Mouse (Mus musculus): ENCODE results near the gene Flt4. TPM values are rescaled to one million over a fixed set of nuclear protein-coding genes. Genes with fewer than 3 reads are reported as not detected.
"Not testable (repeated sequence)": the region's sequence is repeated elsewhere in the genome, so short reads cannot be mapped to it uniquely, and the experiment has no call there.

Gene Flt4
- 2.0 and 2.2 TPM in 2 replicates for polyA plus RNA-seq (2012; rRNA removed)
- 2.5 and 2.8 TPM in 2 replicates for polyA plus RNA-seq (2014; fragmentation: Nextera tagmentation; extraction: Ambion mirVana)

GRCm38 (mm10) chr11:49608938-49609867, at the start of gene Flt4:
Gene Flt4, plus strand, starts transcription at chr11:49609263.
- 2% methylated on average over 49 of the region's 61 CpGs for WGBS (ENCODE audit: insufficient replicate concordance)

GRCm38 (mm10) chr11:49575054-49575453, 34.0 kb upstream of the Flt4 start:
- DNase-seq (ENCODE audit: low read depth in 3 of 3, low spot score in 3 of 3); ATAC-seq (ENCODE audit: insufficient read depth); H3K27me3 ChIP-seq (ENCODE audit: control insufficient read depth, insufficient read depth, low read length); H3K9me3 ChIP-seq (ENCODE audit: control insufficient read depth, low read length); H3K9ac ChIP-seq (replicated peaks); H3K4me3 ChIP-seq (ENCODE audit: insufficient read depth in 1 of 2, low read depth in 2 of 2, low read length in 2 of 2); H3K4me2 ChIP-seq (ENCODE audit: low read depth); H3K36me3 ChIP-seq (replicated peaks; ENCODE audit: control insufficient read depth, insufficient read depth, low read depth); H3K27ac ChIP-seq; H3K4me1 ChIP-seq (replicated peaks; ENCODE audit: control insufficient read depth in 2 of 2, insufficient read depth in 2 of 2, low read length in 1 of 2): not testable (repeated sequence)
- WGBS (ENCODE audit: insufficient replicate concordance): 20% methylated on average over 2 of the region's 2 CpGs

More at GRCm38 (mm10) chr11:49608938-49609867, at the start of gene Flt4:
- not testable (repeated sequence) for H3K9ac ChIP-seq (replicated peaks); H3K4me1 ChIP-seq (replicated peaks; ENCODE audit: control insufficient read depth in 2 of 2, insufficient read depth in 2 of 2, low read length in 1 of 2); H3K9me3 ChIP-seq (ENCODE audit: control insufficient read depth, low read length); DNase-seq (ENCODE audit: low read depth in 3 of 3, low spot score in 3 of 3); H3K36me3 ChIP-seq (replicated peaks; ENCODE audit: control insufficient read depth, insufficient read depth, low read depth); H3K27ac ChIP-seq
- H3K4me3 ChIP-seq (ENCODE audit: insufficient read depth in 1 of 2, low read depth in 2 of 2, low read length in 2 of 2): peak within 1 kb of the TSS; percentile 42 to 57
- peak; percentile 50; the same call in 1 of the 2 replicates for ATAC-seq (ENCODE audit: insufficient read depth)
- peak within 1 kb of the TSS; percentile 41 for H3K4me2 ChIP-seq (ENCODE audit: low read depth)
- H3K27me3 ChIP-seq (ENCODE audit: control insufficient read depth, insufficient read depth, low read length): peaks cover 27% of the 10 kb centered on the region

GRCm38 (mm10) chr11:49580452-49580851, 28.6 kb upstream of the Flt4 start:
- not testable (repeated sequence) for H3K27ac ChIP-seq; DNase-seq (ENCODE audit: low read depth in 3 of 3, low spot score in 3 of 3); H3K4me2 ChIP-seq (ENCODE audit: low read depth); H3K4me3 ChIP-seq (ENCODE audit: insufficient read depth in 1 of 2, low read depth in 2 of 2, low read length in 2 of 2); H3K36me3 ChIP-seq (replicated peaks; ENCODE audit: control insufficient read depth, insufficient read depth, low read depth); H3K4me1 ChIP-seq (replicated peaks; ENCODE audit: control insufficient read depth in 2 of 2, insufficient read depth in 2 of 2, low read length in 1 of 2); H3K9me3 ChIP-seq (ENCODE audit: control insufficient read depth, low read length); ATAC-seq (ENCODE audit: insufficient read depth); H3K27me3 ChIP-seq (ENCODE audit: control insufficient read depth, insufficient read depth, low read length); H3K9ac ChIP-seq (replicated peaks)
- WGBS (ENCODE audit: insufficient replicate concordance): 45% methylated on average over 8 of the region's 8 CpGs

- no peaks in the 10 kb centered on the region for H3K4me1 ChIP-seq (replicated peaks; ENCODE audit: control insufficient read depth in 2 of 2, insufficient read depth in 2 of 2, low read length in 1 of 2)
- ATAC-seq (ENCODE audit: insufficient read depth): no peak
- H3K9me3 ChIP-seq (ENCODE audit: control insufficient read depth, low read length): no peaks in the 10 kb centered on the region
- 81% methylated on average over 19 of the region's 19 CpGs for WGBS (ENCODE audit: insufficient replicate concordance)
- TF ChIP-seq EP300 (IDR thresholded peaks at IDR 0.05; ENCODE audit: low read depth) (no peak), CTCF (IDR thresholded peaks at IDR 0.05; ENCODE audit: low read depth) (no peak)
- H3K4me2 ChIP-seq (ENCODE audit: low read depth): no peak overlapping the region
- no peaks in the 10 kb centered on the region for H3K27me3 ChIP-seq (ENCODE audit: control insufficient read depth, insufficient read depth, low read length)
- no peak for DNase-seq (ENCODE audit: low read depth in 3 of 3, low spot score in 3 of 3)
- H3K36me3 ChIP-seq (replicated peaks; ENCODE audit: control insufficient read depth, insufficient read depth, low read depth): no peaks in the 10 kb centered on the region
- H3K9ac ChIP-seq (replicated peaks): no peak overlapping the region
- no peak overlapping the region for H3K4me3 ChIP-seq (ENCODE audit: insufficient read depth in 1 of 2, low read depth in 2 of 2, low read length in 2 of 2)
- no peak overlapping the region for H3K27ac ChIP-seq
Measured at GRCm38 (mm10) chr11:49590213-49590612, 18.9 kb upstream of the Flt4 start.

GRCm38 (mm10) chr11:49597149-49597548, 11.9 kb upstream of the Flt4 start:
- WGBS (ENCODE audit: insufficient replicate concordance): 39% methylated on average over 2 of the region's 2 CpGs
- not testable (repeated sequence) for DNase-seq (ENCODE audit: low read depth in 3 of 3, low spot score in 3 of 3)

GRCm38 (mm10) chr11:49608306-49608705, 757 bp upstream of the Flt4 start:
- H3K9ac ChIP-seq (replicated peaks); H3K4me1 ChIP-seq (replicated peaks; ENCODE audit: control insufficient read depth in 2 of 2, insufficient read depth in 2 of 2, low read length in 1 of 2); DNase-seq (ENCODE audit: low read depth in 3 of 3, low spot score in 3 of 3); H3K27ac ChIP-seq; H3K9me3 ChIP-seq (ENCODE audit: control insufficient read depth, low read length); H3K36me3 ChIP-seq (replicated peaks; ENCODE audit: control insufficient read depth, insufficient read depth, low read depth); H3K4me3 ChIP-seq (ENCODE audit: insufficient read depth in 1 of 2, low read depth in 2 of 2, low read length in 2 of 2); H3K4me2 ChIP-seq (ENCODE audit: low read depth); ATAC-seq (ENCODE audit: insufficient read depth): not testable (repeated sequence)
- peaks cover 27% of the 10 kb centered on the region for H3K27me3 ChIP-seq (ENCODE audit: control insufficient read depth, insufficient read depth, low read length)
- WGBS (ENCODE audit: insufficient replicate concordance): 55% methylated on average over 5 of the region's 5 CpGs

More at GRCm38 (mm10) chr11:49597149-49597548, 11.9 kb upstream of the Flt4 start:
- not testable (repeated sequence) for H3K36me3 ChIP-seq (replicated peaks; ENCODE audit: control insufficient read depth, insufficient read depth, low read depth); H3K4me3 ChIP-seq (ENCODE audit: insufficient read depth in 1 of 2, low read depth in 2 of 2, low read length in 2 of 2); H3K4me2 ChIP-seq (ENCODE audit: low read depth); H3K27ac ChIP-seq; ATAC-seq (ENCODE audit: insufficient read depth); H3K27me3 ChIP-seq (ENCODE audit: control insufficient read depth, insufficient read depth, low read length); H3K9me3 ChIP-seq (ENCODE audit: control insufficient read depth, low read length); H3K9ac ChIP-seq (replicated peaks); H3K4me1 ChIP-seq (replicated peaks; ENCODE audit: control insufficient read depth in 2 of 2, insufficient read depth in 2 of 2, low read length in 1 of 2)

- H3K9ac ChIP-seq (replicated peaks); H3K4me1 ChIP-seq (replicated peaks; ENCODE audit: control insufficient read depth in 2 of 2, insufficient read depth in 2 of 2, low read length in 1 of 2); DNase-seq (ENCODE audit: low read depth in 3 of 3, low spot score in 3 of 3); H3K27ac ChIP-seq; H3K36me3 ChIP-seq (replicated peaks; ENCODE audit: control insufficient read depth, insufficient read depth, low read depth); ATAC-seq (ENCODE audit: insufficient read depth); H3K9me3 ChIP-seq (ENCODE audit: control insufficient read depth, low read length): not testable (repeated sequence)
- peaks cover 27% of the 10 kb centered on the region for H3K27me3 ChIP-seq (ENCODE audit: control insufficient read depth, insufficient read depth, low read length)
- WGBS (ENCODE audit: insufficient replicate concordance): 2% methylated on average over 48 of the region's 52 CpGs
- H3K4me3 ChIP-seq (ENCODE audit: insufficient read depth in 1 of 2, low read depth in 2 of 2, low read length in 2 of 2): peak overlapping the region in 1 of 2 experiments; percentile 42; a peak in 2 of 4 replicates
- peak overlapping the region; percentile 41 for H3K4me2 ChIP-seq (ENCODE audit: low read depth)
Measured at GRCm38 (mm10) chr11:49609868-49610824, 1.1 kb downstream of the Flt4 start.
